Mouse (Mus musculus) frontal cortex, postnatal 10 days (tissue): ENCODE data around the gene Vmo1.
"Not testable (repeated sequence)": the region's sequence is repeated elsewhere in the genome, so short reads cannot be mapped to it uniquely, and the experiment has no call there.

Source experiments
- DNase-seq, 2 experiments: peaks; one replicate each; pipeline ENCODE4 v3.0.0; 2022; ENCODE audit warnings: low spot score in 2 of 2, mixed read lengths in 1 of 2

Gene Vmo1

DNA sequence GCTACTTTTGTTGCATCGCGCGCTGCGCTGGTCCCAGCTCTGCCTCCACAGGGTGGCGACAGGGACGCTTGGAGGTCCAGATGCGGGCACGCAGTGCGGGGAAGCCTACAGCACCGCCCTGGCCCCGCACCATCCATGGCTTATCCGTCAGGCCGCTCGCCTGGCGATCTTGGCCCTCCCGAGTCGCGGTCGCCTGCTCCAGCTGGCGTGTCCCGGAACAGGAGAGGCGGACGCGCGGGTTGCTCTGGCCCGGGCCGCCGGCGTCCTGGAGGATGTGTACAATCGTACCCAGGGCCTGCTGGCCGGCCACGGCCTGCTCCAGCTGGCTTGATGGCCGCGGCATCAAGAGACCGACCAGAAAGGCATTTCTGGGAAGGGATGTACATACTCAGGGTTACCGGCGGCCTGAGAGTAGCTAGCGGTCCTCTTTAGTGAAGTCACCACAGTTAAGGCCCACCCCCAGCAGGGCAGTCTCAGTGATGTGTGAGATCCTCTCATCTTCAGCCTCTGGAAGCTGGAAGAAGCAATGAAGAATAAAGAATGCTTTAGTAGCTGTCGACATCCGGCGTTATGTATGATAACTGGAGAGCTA, 5.9 kb upstream of the Vmo1 start:
- DNase-seq = no peak

DNA sequence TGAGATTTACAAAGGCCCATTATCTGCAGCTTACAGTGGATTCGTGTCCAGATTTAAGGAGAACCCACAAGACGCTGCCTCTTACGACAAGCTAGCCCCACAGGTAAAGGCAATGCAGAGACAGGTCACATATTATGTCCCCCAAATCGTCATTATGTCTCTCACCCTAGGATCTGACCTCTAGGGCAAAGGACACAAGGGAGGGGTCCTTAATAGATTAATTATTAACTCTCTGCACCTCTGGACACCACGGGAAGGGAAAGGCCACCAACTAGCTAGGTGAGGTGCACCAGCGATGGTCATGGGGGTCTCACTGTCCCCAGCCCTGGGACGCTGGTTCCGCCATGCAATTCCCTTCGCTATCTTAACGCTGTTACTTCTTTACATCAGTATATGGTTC, 4.5 kb upstream of the Vmo1 start, which contains the start of gene Gltpd2:
TSS of gene Gltpd2 (plus strand) at position 274 of the 400 bp plus-strand sequence.
- no peak for DNase-seq

DNA sequence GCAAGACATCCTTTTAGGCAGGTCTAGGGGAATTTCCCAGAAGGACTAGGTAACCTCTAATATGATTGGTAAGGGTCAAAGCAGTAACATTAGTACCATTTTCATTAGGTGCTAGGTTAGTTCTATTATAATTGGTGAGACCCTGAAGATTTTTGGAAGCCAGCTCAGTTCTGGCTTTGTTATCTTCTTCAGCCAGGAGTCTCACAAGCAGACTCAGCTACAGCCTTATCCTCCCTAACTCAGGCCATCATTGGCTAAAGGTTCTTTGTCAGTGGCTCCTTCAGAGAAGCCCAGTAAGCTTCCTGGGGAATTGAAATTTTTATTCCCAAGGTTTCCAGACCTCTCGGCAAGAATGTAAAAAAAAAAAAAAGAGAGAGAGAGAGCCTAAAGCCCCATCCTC, 4.0 kb upstream of the Vmo1 start:
- DNase-seq = no peak

DNA sequence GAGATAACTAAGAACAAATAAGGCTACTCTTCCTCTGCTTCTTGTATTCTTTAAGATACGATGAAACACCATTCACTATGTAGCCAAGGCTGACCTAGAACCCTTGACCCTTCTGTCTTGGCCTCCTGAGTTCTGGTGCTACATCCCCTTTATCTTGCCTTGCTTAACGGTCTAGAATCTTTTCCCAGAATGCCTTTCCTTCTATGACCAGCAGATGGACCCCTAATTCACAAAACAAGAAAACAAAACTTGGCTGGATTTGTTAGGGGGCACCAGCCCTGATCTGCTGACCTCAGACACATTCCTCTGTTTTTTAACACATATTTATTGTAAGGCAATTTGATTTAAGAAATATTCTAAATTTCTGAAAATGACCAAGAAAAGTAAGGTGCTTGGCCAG, 1.9 kb upstream of the Vmo1 start:
- DNase-seq = no peak

DNA sequence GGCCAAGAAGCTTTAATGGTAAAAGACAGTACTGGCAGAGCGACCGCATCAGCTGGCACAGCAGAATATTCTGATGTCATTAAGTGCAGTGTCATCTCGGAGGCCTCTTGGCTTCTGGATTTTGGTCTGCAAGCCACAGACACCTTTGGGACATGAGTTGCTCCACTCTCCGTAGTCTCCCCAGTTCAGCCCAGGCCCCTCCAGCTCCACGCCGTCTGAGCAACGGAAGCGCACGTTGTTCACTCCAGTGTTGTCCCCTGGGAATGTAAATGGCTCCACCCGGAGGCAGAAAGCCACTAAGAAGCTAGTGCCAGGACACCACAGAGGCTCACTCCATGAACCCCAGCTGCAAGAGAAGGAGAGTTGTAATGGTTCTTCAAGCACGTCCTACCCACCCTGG, 896 bp downstream of the Vmo1 start:
- DNase-seq = no peak

DNA sequence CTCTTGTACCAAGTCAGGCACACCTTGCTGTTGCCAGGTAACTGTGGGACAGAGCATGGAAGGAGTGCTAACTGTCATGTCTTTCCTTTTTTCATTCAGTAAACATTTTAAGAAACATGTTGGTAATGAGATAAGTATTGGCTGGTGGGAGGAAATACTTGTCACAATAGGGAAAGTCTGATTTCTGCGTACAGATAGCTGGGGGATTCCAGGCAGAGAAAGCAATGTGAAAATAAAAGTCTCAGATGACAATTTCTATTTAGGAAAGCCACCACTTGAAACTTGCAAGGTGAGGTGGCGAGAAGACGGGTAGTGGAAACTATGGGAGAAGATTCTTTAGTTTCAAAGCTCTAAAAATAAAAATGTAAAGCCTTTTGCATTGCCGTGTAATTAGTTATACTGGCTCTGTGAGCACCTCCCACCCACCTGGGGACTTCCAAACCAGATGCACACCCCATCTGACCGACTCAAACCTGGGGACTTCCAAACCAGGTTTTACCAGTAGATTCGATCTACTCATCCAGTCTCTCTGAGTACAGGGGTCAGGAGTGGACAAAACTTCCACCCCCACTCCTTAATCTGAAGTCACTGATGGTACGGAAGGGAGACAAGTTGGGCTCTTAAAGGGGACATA, 1.6 kb downstream of the Vmo1 start:
- no peak for DNase-seq

DNA sequence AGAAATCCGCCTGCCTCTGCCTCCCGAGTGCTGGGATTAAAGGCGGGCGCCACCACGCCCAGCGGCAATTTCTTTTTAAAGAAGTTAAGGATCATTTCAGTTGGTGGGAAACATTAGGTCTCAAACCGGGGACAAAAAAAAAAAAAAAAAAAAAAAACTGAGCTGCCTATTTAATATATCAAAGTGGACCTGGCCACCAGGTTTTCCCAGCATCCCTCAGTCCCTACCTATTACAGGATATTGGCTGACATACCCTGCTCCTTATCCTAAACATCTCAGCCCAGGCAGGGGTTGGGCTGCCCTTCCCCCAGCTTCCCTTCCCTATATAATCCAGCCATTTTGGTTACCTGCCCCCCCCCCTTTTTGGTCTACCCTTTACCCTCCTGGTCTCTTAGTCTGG, 2.6 kb downstream of the Vmo1 start:
- DNase-seq = no peak

DNA sequence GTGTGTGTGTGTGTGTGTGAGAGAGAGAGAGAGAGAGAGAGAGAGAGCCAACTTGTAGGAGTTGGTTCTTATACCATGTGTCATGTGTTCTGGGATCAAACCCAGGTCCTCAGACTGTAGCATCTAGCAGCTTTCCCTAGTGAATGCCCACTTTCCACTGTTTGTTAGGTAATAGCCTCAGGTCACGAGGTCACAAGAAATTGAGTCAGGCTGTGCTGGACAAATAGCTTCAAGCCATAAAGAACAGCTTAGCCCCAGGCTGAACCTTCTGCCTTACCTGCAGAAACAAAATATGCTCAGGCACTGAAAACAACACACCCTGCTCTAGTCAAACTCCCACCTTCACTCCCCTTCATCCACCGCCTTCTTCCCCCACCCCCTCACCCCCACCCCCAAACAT, 3.2 kb downstream of the Vmo1 start:
- no peak for DNase-seq

DNA sequence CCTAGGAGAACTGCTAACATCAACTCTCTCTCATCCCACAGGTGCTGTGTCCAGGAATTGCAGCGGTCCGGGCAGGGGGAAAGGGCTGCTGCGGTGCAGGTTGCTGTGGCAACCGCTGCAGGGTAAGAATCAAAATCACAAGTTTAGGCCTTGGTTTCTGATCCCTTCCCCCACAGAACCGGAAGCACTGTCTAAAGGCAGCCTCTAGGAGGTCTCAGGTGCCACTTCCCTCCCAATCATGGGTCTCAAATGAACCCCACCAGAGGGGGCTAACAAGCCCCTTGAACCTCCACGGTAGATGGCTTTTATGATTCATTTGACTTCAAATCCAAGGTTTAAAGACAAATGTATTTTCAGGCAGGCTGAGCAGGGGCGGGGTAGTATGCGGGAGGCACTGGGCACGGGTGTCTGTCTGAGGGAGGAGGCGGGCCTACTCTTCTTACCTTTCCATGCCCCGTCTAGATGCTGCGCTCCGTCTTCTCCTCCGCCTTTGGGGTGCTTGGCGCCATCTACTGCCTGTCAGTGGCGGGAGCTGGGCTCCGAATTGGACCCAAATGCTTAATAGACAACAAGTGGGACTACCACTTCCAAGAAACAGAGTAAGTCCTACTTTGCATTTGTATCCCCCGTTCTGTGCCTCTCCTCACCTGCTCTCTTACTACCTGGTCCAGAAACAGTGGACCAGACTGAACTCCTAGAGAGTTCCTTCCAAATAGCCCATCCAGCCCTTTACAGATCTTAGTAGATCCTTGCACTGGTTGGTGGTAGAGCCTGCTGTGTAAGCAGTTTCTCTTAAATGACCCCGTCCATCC, 4.5 kb downstream of the Vmo1 start:
- peak in 1 of 2 experiments; percentile 36 for DNase-seq

DNA sequence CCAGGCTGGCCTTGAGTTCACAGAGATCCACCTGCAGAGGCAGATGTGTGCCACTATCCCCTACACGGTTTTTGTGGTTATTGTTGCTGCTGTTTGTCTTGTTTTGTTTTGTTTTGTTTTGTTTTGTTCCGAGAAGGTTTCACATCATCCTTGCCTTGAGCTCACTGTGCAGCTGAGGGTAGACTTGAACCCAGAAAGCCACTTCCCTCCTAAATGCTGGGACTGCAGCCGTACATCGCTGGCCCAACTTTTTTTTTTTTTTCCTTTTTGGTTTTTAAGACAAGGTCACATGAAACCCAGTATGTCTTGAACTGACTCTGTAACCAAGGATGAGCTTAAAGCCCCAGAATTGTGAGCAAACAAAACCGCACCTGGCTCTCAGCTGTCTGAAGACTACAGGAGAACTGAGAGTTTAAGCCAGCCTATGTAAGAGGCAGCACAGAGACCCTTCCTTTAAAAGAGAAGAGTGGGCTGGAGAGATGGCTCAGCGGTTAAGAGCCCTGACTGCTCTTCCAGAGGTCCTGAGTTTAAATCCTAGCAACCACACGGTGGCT, 7.4 kb downstream of the Vmo1 start:
- no peak for DNase-seq

DNA sequence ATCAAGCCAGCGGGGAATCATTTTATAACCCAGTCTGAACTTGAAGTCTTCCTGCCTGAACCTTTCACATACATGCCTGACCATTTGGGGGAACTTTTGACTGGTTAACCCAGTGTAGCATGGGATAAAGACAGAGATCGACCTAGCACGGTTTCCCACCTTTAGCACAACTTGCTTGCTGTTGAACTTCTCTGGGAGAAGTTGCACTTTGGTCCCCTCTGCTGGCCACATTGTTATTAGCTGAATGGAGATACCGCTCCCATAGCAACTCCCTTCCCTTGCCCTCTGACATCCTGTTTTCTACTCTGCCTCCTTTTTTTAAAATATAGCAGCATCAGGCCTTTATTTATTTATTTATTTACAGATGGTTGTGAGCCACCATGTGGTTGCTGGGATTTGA, 8.0 kb downstream of the Vmo1 start:
- peak in 1 of 2 experiments; percentile 43 for DNase-seq

DNA sequence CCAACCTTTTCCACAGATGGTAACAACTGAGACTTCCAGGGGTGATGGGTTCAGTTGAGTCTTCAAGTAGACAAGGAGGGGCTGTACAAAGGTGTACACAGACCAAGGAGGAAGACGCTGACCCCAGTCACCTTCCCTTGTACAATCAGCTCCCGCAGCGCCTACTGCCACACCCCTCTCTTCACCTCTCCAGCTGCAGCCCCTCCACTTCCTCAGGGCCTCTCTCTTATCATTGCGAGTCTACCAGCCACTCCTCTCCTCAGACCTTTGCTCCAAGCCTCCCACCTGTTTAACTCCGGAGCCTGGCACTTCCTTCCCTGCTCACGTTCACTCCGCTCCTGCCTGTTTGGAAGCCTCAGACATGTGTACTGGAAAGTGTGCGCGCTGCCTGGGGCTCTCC, 9.4 kb downstream of the Vmo1 start, which contains the start of gene Tm4sf5:
TSS of gene Tm4sf5 (plus strand) at position 275 of the 400 bp plus-strand sequence.
- no peak for DNase-seq

DNA sequence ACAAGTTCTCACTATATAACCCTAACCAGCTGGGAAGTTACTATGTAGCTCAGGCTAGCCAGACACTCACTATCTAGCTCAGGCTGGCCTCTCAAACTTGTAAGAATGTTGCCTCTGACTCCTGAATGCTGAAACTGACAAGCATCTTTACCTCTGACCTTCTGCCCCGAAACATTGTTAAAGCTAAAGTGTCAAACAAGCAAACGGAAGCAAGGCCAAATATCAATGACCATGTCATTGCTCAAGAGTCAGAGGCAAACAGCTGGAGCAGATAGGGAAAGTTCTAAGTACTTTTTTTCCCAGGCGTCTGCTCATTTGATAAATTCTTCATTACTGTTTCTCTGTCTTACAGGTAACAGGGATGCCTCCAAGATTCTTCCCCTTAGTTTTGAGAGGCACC, 12.4 kb downstream of the Vmo1 start:
- DNase-seq = no peak

DNA sequence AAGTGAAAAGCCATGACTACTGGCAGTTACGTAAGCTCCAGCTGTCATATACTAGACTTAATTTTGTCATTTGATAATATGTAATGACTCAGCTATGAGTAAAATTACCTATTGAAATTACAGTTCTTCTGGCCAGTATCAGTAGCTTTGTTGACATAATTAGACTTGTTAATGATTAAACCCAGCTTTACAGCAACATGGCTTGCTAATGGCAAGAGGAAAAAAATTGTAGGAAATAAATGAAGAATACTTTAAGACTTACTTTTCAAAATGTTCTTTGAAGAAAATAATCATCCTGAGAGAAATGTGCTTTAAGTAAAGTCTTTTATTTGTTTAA, 14.0 kb downstream of the Vmo1 start:
- DNase-seq = no peak

DNA sequence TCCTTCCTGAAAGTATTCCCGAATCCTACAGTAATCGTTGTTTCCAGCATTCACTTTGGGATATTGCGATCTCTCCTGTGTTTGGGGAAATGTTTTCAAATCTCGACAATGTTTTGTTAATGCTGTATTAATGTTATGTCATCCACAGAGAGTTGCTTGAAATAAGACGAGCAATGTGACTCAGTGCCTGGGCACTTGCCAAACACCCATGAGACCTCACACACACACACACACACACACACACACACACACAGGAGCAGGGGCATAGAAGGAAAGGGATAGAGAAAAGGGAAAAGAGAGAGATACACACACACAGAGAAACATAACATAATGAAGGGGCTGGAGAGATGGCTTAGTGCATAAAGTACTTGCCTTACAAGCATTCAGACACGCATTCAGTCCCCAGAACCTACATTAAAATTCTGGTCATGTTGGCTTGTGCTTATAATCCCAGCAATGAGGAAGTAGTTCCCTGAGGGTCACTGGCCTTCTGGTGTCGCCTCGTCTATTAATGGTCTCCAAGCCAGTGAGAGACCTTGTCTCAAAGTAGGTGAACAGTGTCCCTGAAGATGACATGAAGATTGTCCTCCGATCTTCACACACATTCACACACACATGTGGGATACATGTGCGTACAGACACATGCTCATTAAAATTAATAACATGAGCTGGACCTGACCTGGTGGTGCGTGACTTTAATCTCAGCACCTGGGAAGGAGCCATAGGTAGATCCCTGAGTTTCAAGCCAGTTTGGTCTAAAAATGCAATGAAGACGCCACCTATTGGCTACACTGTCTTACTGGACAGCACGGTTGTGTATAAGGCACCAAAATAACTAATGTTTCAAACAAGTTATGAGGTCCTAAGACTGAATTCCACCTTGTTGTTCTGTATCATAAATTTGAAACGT, 14.6 kb downstream of the Vmo1 start:
- DNase-seq = no peak

DNA sequence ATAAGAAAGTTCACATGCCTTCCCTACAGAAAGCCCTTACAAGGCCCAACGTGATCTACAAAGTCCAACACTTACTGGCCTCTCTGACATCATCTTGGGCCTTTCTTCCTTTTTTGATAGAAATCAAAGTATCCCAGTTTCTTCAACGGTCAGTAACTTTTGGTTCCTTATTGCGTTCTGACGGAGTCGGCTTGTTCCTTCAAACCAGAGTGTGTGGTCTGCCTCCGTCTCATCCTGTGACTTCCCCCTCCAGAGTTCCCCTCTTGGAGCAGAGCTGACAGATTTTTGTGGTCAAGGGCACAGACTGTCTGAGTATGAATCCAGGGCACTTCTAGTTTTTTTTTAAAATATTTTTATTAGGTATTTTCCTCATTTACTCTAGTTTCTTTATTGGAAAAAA, 24.7 kb downstream of the Vmo1 start:
- DNase-seq = no peak

DNA sequence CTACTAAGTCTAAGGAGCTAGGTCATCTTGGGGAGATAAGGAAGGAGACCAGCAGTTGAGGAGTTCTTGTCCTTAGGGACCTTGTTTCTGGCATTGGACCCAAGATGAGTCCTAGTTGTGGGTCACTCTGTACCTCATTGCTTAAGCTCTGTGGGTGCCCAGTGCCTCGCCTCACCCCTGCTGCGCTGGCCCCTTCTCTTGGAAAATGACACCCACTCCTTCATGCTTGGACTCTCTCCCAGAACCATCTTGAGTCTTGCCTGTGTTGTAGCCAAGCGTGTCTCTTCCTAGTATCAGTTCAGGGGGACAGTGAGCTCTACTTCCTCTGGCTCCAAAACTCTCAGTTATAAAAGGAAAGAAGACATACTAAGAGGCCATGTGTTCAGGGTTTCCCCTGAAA, 25.3 kb downstream of the Vmo1 start:
- DNase-seq = no peak

DNA sequence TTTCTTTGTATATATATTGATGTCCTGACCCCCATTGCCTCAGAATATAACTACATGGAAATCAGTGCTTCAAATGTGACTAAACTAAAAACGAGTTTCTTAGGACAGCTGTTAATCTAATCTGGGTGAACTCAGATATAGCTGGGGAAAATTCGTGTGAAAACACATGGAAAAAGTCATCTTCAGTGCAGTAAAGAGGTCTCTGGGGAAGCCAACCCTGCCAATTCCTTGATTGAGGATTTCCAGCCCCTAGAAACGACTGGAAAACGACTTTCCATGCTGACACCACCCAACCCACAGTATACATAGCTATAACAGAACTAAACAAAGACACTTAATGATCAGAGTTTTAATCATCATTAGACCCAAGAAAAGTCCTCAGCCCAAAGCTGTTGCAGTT, 26.6 kb downstream of the Vmo1 start:
- no peak for DNase-seq

DNA sequence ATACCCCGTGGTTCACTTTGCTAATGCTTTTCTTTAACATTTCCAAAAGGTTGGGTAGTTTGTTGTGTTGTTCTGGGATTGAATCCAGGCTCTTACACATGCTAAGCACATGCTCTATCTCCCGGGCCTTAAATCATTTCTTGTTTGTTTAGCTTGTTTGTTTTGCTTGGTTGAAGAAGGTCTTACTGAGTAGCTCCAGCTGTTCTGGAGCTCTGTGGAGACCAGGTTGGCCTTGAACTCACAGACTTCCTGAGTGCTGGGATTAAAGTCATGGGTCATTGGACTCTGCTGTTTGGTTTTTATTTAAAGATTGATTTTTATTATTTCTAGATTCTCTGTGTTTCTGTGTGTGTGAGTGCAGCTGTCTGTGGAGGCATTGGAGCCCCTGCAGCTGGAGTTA, 28.9 kb downstream of the Vmo1 start:
- DNase-seq = no peak

DNA sequence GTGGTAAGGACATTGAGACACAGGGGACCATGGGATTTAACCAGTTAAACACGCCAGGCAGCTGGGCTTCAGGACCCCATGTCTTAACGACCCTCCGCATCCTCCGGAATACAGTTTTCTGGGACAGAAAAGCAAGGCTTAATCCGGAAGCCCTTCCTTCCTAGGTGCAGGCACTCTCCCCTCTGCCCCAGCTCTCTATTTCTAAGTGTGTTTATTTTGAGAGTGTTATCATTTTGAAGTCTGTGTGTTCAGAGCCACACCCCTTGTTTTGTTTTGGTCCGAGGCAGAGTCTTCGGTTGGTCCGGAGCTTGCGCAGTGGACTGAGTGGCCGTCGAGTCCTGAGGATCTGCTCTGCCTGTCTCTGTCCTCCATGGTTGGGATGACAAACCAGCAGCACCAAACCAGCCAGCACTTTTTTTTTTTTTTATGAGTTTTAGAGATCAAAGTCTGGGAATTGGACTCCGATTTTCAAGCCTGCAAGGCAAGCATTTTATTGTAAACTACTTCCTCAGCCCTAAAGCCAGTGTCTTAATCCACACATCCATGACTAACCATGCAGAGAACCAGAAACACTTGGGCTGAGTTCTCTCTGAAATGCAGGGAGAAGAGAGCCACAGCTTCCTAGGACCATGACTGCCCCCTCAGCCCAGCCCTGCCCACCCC, 39.4 kb downstream of the Vmo1 start:
- no peak for DNase-seq

DNA sequence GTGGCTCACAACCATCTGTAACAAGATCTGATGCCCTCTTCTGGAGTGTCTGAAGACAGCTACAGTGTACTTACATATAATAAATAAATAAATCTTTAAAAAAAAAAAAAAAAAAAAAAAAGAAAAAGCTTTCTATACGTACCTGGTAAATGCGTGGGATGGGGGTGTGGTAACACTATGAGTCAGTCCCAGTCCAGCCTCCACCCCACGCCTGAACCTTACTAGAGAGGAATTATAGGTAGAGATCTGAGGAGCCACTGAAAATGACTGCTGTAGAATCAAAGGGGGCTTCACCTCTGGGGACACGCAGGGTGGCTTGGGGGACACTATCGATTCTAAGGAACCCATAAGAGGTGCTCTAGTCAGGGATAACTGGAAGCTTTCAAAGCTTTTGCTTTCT, 41.1 kb downstream of the Vmo1 start:
- DNase-seq = not testable (repeated sequence)
